Mouse (Mus musculus) frontal cortex, postnatal 14 days (tissue): ENCODE measurements around the gene Trmt11.
"Not testable (repeated sequence)": the region's sequence is repeated elsewhere in the genome, so short reads cannot be mapped to it uniquely, and the experiment has no call there.

ENCODE experiments used
- DNase-seq, 2 experiments: peaks; one replicate each; pipeline ENCODE4 v3.0.0; 2022; ENCODE audit warnings: low spot score in 2 of 2

Gene Trmt11

DNA sequence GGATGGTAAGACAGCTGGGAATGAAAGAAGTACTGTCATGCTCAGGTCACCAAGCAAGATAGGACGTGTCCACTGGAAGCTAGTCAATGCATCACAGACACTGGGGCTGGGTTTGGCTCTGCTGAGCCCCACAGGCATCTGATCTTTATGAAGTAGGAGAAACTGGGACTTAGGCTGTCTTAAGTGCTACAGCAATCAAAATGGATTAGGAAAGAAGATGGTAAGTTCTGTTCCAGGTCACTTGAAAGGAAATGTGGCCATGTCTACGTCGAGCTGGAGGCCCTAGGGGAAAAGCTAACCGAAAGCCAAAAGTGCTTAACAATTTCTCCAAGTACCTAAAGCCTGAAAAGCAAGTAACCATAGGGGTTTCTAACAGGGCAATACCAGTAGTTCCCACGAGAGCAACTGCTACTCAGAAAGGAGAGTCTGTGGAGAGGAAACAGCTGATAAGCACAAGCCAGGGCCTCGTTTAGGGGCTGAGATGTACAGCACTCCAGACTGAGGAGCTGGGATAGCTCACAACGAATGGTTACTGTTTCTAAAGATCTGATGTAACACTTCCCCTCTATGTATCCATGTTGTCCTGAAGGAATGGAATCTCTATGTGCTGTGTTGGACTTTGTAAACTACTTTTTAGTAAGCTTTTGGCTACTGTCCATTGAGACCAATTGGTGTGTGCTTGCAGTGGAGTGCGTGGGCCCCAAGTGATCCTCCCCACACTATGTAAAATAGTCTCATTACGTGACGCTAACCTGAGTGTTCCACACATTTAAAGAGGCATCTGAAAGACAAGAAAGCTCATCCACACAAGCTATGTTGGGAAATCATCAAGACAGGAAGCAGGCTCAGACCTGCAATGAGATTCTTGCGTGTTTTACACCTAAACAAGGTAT lies 44.6 kb downstream of the Trmt11 start:
- no peak for DNase-seq

GRCm38 (mm10) chr10:30552377-30552776 lies 48.2 kb downstream of the Trmt11 start:
- DNase-seq, result no peak

- DNase-seq, result no peak
Observed at GRCm38 (mm10) chr10:30549974-30550373, 50.6 kb downstream of the Trmt11 start.

DNA sequence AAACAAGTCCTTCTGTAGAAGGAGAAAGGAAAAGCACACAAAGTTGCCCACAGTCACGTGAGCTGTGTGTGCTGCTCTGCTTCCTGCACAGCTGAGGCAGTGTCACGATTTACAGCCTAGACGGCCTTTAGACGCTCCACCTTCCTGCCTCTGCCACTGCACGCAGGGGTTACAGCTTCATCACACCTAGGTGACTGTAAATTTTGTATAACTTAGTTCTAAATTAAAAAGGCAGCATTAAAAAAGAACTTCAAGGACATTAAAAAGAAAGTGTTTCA lies 62.1 kb downstream of the Trmt11 start:
- DNase-seq, result no peak

DNA sequence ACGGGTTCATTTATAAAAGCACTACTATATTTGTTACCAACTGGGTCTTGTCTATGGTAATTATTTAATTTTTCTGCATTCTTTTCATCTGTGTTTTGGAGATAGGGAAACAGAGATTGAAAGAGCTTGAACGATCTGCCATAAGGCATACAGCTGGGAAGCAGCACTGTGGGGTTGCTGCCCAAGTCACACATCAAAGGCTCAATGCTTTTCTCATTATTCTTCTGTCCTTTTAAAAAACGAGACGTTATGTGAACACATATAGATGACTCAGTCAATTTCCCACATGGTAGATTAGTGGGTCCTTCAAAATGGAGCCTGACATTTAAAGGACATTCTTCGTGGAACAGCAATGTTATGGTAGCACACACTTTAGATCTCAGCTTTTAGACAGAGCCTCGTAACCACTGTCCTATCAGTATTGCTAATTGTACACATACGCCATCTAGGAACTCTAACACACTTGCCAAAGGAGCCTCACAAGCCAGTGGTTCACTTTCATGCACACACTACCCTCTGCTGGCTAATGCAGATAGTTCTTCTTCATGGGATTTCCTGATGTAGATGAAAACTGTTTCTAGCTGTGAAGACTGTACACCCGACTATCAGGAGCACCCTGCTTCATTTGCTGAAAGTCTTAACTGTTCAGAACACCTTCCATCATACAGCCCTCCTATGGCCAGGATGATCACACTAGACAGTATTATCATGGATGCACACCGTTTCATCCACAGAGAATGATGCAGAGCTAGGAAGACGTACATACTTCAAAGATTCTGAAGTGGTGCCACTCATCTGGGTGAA lies 62.6 kb downstream of the Trmt11 start:
- DNase-seq, result peak; percentile 9 to 29

DNA sequence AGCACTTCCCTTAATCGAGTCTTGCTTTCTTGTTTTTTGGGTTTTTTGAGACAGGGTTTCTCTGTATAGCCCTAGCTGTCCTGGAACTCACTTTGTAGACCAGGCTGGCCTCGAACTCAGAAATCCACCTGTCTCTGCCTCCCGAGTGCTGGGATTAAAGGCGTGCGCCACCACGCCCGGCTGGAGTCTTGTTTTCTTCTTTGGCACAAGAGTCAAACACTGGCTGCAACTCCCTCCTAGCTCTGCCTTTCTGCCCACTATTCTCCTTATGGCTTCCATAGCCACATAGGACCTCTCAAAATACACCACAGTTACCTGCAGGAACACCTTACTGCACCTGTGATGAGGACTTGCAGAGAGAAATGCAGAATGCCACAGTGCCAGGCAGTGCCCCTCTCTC lies 64.6 kb downstream of the Trmt11 start:
- not testable (repeated sequence) for DNase-seq

DNA sequence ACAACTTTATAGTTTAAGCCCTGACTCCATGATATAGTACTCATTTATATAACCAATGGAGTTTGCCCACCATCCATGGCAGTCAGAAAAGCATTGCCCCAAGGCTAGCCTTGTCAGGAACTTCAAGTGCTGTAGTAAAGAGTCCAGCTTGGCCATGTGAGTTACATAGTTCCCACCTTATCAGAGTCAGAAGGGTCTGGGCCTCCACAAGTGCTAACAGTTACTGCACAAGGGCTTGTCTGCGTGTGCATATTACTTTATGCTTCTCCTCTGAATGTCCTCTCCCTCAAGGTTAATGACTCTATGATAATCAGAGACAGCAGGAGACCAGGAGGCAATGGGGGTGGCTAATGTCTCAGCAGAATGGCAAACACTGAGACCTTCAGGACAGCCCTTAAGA lies 73.4 kb downstream of the Trmt11 start:
- no peak for DNase-seq

DNA sequence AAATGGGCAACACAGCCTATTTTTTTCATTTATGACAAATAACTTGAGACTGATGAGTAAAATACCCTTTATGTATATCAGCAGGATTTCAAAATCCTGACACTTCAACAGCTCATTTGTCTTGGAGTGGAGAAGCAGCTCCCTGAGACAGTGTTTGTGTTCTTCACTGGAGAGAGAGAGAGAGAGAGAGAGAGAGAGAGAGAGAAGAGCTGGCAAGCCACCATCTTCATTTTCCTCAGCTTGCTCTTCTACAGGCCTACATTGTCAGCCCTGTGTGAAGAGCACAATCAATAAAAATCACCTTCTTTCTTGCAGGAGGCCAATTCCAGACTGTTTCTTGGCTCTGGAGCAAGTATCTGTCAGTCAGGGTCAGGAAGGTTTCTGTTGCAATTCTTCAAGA lies 78.8 kb downstream of the Trmt11 start:
- DNase-seq, result no peak

- DNase-seq, result no peak
Observed at GRCm38 (mm10) chr10:30519143-30519542, 81.4 kb downstream of the Trmt11 start.

DNA sequence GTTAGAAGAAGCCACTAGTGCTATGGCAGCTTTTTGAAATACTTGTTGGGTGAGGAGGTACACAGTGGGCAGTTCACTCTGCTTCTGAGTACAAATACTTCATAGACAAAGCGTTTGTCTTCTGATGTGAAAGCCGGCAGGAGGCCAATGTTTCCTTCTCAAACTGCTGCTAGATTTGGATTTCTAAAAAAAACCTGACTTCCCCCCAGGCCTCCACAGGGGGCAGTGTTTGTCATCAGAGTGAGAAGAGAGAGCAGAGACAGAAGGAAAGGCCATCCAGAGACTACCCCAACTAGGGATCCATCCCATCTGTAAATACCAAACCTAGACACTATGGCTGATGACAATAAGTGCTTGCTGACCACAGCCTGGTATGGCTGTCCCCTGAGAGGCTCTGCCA lies 83.3 kb downstream of the Trmt11 start:
- DNase-seq, result no peak

DNA sequence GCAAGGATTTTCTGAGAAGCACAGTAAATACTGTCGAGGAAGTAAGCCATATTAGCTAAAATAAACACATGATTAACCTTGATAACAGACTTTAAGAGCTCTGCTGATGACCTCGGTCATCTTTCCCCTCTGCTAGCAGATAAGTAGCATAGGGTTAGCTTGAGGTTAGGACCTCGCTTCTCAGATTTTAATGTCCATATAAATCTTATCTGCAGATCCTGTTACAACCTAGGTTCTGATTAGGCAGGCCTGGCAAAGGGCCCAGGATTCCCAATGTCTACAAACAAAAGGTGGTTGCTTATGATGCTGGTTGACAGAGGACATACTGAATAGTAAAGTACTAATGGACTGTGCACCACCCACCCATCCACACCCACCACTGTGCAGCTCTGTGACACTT lies 83.8 kb downstream of the Trmt11 start:
- DNase-seq, result no peak

GRCm38 (mm10) chr10:30504736-30505135 lies 95.8 kb downstream of the Trmt11 start:
- DNase-seq, result no peak

DNA sequence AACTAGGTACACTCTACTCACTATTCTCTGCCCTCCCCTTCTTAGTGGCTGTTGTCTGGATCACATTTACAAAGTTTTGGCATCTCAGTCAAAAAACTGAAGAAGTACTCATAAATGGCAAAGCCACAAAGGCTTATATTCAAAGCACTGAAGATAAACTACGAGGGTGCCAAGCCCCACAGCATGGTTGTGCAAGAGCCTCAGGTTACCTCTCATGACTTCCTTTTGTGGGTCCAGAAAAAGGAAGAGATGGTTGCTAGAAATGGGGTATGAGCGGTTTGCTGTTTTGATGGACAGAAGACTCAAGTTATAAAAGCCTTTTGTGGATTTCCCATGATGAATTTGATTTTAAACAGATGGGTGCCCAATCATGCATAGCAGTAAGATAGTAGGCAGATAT lies 97.4 kb downstream of the Trmt11 start:
- DNase-seq, result no peak

DNA sequence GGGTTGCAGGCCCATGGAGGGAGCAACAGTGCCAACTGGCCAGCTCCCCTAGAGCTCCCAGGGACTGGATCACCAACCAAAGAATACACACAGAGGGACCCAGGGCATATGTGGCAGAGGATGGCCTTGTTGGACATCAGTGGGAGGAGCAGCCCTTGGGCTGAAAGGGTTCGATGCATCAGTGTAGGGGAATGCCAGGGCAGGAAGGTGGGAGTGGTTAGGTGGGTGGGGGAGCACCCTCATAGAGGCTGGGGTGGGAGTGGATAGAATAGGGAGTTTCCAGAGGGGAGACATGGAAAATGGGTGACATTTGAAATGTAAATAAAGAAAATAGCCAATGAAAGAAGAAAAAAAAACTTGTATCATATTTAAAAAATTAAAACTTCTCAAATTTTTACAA lies 97.8 kb downstream of the Trmt11 start:
- DNase-seq, result no peak

- not testable (repeated sequence) for DNase-seq
Observed at GRCm38 (mm10) chr10:30498223-30498622, 102.3 kb downstream of the Trmt11 start.
